Mouse (Mus musculus) erythroblast, embryonic 14.5 days (primary cell): Measurements from ENCODE around the gene Spdye4c.

ENCODE experiments used
- GATA1 ChIP-seq: IDR thresholded peaks from 2 replicates; pipeline ENCODE4 v1.6.1; 2012; ENCODE audit warnings: low read length, inconsistent platforms, mixed read lengths
- TAL1 ChIP-seq: IDR thresholded peaks from 3 replicates; pipeline ENCODE4 v1.6.1; 2012; ENCODE audit warnings: low read length, inconsistent platforms, mixed read lengths

DNA sequence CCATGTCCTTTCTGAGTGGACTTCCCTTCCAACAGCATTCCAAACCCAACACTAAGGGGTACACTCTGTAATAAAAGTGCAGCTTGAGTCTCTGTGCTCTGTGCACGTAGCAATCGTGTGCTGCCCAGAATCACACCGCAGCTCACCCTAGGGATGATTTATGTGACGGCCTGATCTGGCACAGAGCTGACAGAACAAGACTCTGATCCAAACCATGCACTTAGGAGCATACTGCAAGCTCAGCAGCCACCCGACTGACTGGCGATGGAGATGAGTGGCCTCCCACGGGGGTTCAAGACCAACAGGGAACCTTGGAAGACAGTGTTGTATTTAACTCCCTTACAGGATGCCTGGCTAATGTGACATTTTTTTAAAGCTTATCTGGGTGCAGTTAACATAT lies 41.4 kb upstream of the Spdye4c start:
- no peak for TF ChIP-seq GATA1
- no peak for TF ChIP-seq TAL1
